10 mouse cellular contexts compared by ENCODE assay signal in the genomic region with DNA sequence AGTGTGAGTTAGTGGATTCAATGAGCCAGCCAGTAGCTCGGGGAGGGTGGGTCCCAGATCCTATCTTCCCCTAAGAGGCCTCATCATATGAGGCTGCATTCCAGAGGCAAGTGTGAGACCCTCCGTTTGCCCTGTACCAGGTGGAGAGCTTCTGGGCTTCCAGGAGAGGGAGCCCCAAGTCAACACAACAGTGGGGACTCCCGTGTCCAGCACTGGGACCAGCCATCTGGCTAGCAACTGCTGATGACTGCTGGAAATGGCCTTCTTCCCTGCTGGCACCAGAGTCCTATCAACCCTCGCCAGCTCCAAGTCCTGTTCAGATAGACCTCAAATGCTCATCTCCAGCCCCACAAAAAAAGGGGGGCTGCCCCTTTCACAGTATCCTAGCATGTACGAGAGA. TPM values are rescaled to one million over a fixed set of nuclear protein-coding genes. Genes with fewer than 3 reads are reported as not detected.
DNase-seq lines count a peak whose midpoint lies in the region; ATAC-seq and TF ChIP-seq lines count a peak whose summit lies in the region.
"Had no signal": no experiment of that assay in that cellular context is flagged by ENCODE, and none has a peak within 500 bp of the region (broad histone marks: within the 10 kb centered on the region; RNA-seq: fewer than 3 reads in every experiment).

No protein-coding gene starts in this region.

- peak; percentile 44 for DNase-seq in gastrocnemius, postnatal 10 days
- no peak for DNase-seq in gastrocnemius, adult 8-10 months (ENCODE audit: low spot score in 2 of 2)
- DNase-seq in liver, embryonic 14.5 days (ENCODE audit: low read depth in 3 of 3, low spot score in 3 of 3) = no peak
- DNase-seq in liver (no peak), adipocyte (ENCODE audit: low spot score) (no peak)
- DNase-seq in brain, adult 2 months (ENCODE audit: low read depth, low spot score) = peak; percentile 90
- DNase-seq in forelimb bud, embryonic 11.5 days (ENCODE audit: low read depth, low spot score) = peak; percentile 23
- DNase-seq in urinary bladder, postnatal 36 days (ENCODE audit: low spot score in 2 of 2) = no peak
- DNase-seq: liver, embryonic 13.5 days had no signal

- no peak overlapping the region for H3K27ac ChIP-seq in liver, embryonic 14.5 days
- H3K27ac ChIP-seq: liver, embryonic 13.5 days had no signal

- H3K4me2 ChIP-seq in liver, embryonic 14.5 days (ENCODE audit: low read depth) = no peak overlapping the region
- H3K4me2 ChIP-seq: liver, embryonic 13.5 days had no signal

- no peak for ATAC-seq in liver, embryonic 14.5 days (ENCODE audit: insufficient read depth)

- no peak overlapping the region for H3K4me3 ChIP-seq in liver, embryonic 14.5 days (ENCODE audit: insufficient read depth in 1 of 2, low read depth in 2 of 2, low read length in 2 of 2)
- H3K4me3 ChIP-seq: erythroblast, embryonic 14.5 days; liver, embryonic 13.5 days had no signal

- H3K4me1 ChIP-seq in liver, embryonic 14.5 days (replicated peaks; ENCODE audit: control insufficient read depth in 2 of 2, insufficient read depth in 2 of 2, low read length in 1 of 2) = no peaks in the 10 kb centered on the region
- H3K4me1 ChIP-seq: liver, embryonic 13.5 days had no signal

- H3K36me3 ChIP-seq in liver, embryonic 14.5 days (replicated peaks; ENCODE audit: control insufficient read depth, insufficient read depth, low read depth) = no peaks in the 10 kb centered on the region
- H3K36me3 ChIP-seq: liver, embryonic 13.5 days had no signal

- peak; percentile 44 for TF ChIP-seq CTCF in liver, embryonic 14.5 days (IDR thresholded peaks at IDR 0.05; ENCODE audit: low read depth)

- 25% methylated on average over 5 of the region's 5 CpGs for WGBS in liver, embryonic 14.5 days (ENCODE audit: insufficient replicate concordance)

- no peaks in the 10 kb centered on the region for H3K27me3 ChIP-seq in liver, embryonic 14.5 days (ENCODE audit: control insufficient read depth, insufficient read depth, low read length)

- no peak for TF ChIP-seq EP300 in liver, embryonic 14.5 days (IDR thresholded peaks at IDR 0.05; ENCODE audit: low read depth)

- no peak overlapping the region for H3K9ac ChIP-seq in liver, embryonic 14.5 days (replicated peaks)
- H3K9ac ChIP-seq: liver, embryonic 13.5 days had no signal

- H3K9me3 ChIP-seq in liver, embryonic 14.5 days (ENCODE audit: control insufficient read depth, low read length) = no peaks in the 10 kb centered on the region
- H3K9me3 ChIP-seq: liver, embryonic 13.5 days had no signal

RNA-seq across cellular contexts. Expression of gene Chrna4, which starts 10.9 kb away (rescaled TPM):
- total RNA-seq in gastrocnemius, postnatal 10 days (2021) = 1 to 10 TPM; 2.6 to 2.8 TPM
- under 1 TPM in 2 of 4 experiments, not detected in 2; 0.09 to 0.15 TPM for total RNA-seq in gastrocnemius, adult 8-10 months (2022)
- 0.71 and 0.98 TPM in 2 replicates for polyA plus RNA-seq in liver, embryonic 14.5 days (2012; rRNA removed)
- polyA plus RNA-seq in liver, embryonic 14.5 days (2014; fragmentation: Nextera tagmentation; extraction: Ambion mirVana) = 0.50 and 1.1 TPM in 2 replicates
- polyA plus RNA-seq: erythroblast, embryonic 14.5 days had no signal

RNA-seq across cellular contexts. Expression of gene Col20a1, which starts 46.1 kb away (rescaled TPM):
- 1 to 10 TPM; 6.1 to 7.6 TPM for total RNA-seq in gastrocnemius, postnatal 10 days (2021)
- total RNA-seq in gastrocnemius, adult 8-10 months (2022) = 1 to 10 TPM in 2 of 4 experiments, under 1 TPM in 2; 0.75 to 1.8 (median 1.2) TPM
- 0.11 and 0.20 TPM in 2 replicates for polyA plus RNA-seq in liver, embryonic 14.5 days (2012; rRNA removed)
- 0.04 TPM in 1 of 2 replicates, not detected in the other for polyA plus RNA-seq in liver, embryonic 14.5 days (2014; fragmentation: Nextera tagmentation; extraction: Ambion mirVana)

Comparison
In these comparisons a context has a peak if more than half of its experiments do, and no peak if none do; other contexts are left out.
1. DNase-seq: peak in gastrocnemius, postnatal 10 days (single experiment), brain, adult 2 months (single experiment) and forelimb bud, embryonic 11.5 days (single experiment); none in gastrocnemius, adult 8-10 months (0 of 2), liver, embryonic 14.5 days (0 of 3), liver (single experiment), urinary bladder, postnatal 36 days (0 of 2) and adipocyte (single experiment).